Mouse (Mus musculus): ENCODE measurements around the gene Foxi3. TPM values are rescaled to one million over a fixed set of nuclear protein-coding genes. Genes with fewer than 3 reads are reported as not detected.

Foxi3 gene
- polyA plus RNA-seq (2017; shearing (Covaris generic)): not detected

DNA sequence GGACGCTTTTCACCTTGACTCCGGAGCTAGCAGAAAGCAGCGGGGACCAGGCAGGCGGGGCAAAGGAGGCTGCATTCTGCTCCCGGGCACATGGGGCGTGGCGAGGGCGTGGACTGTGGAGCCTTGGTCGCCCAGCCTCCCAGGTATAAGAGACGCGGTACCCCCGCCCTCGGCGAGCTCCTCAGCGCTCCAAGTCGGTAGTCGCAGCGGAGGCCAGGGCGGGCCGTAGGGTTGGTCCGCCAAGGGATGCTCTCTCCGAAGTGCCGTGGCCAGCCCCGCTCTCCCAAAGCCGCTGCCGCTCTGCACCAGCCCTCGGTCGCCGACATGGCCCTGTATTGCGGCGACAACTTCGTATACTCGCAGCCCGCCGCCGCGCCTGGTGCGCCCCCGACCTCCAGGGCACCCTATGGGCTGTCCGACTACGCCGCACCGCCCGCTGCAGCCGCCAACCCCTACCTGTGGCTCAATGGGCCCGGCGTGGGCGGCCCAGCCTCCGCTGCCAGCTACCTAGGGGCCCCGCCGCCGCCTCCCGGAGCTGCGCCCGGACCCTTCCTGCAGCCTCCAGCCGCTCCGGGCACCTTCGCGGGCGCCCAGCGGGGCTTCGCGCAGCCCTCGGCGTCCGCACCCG lies at the start of gene Foxi3:
Foxi3 (plus strand) TSS at position 247 of the 628 bp plus-strand sequence.

DNA sequence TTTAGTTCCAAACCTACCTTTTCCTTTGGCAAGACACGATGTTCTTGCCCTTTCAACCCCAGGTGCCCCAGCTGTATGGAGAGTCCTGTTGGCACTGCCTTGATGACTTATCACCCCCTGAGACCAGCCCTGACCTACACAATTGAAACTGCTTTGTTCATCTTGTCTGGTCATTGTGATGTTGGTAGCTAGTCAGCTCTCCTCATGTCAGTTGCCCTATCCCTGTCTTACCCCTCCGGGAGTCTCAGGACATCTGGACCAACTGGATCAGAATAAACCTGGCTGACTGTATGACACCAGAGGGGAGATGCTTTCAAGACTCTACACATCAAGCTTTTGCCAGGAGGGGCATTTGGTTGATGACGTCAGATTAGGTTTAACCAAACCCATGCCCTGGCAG lies 37.5 kb upstream of the Foxi3 start, which contains the start of gene Tex37:
Tex37 (minus strand) TSS at position 101 of the 400 bp plus-strand sequence.

Other genes starting within 250 kb of the Foxi3 start
- gene Rpia, start 164.3 kb upstream of the Foxi3 start, polyA plus RNA-seq (2017; shearing (Covaris generic)): 3.4 TPM
- 2.2 TPM for gene Eif2ak3, start 112.0 kb upstream of the Foxi3 start, polyA plus RNA-seq (2017; shearing (Covaris generic))
- gene Tex37, start 37.6 kb upstream of the Foxi3 start, polyA plus RNA-seq (2017; shearing (Covaris generic)): not detected
- gene Thnsl2, start 187.9 kb downstream of the Foxi3 start, polyA plus RNA-seq (2017; shearing (Covaris generic)): 3.8 TPM
- gene Fabp1, start 243.3 kb downstream of the Foxi3 start, polyA plus RNA-seq (2017; shearing (Covaris generic)): not detected

Data from activated CD4-positive, CD25-positive, alpha-beta regulatory T cell, adult 9 weeks (primary cell).